In genomic region chr2:152847057-152847814, GRCm38 (mm10) we compare ENCODE assay signal across 8 mouse cellular contexts. TPM values are rescaled to one million over a fixed set of nuclear protein-coding genes. Genes with fewer than 3 reads are reported as not detected.
DNase-seq lines count a peak whose midpoint lies in the region; ATAC-seq and TF ChIP-seq lines count a peak whose summit lies in the region.

No protein-coding gene starts in this region.

- intact Hi-C loops in gastrocnemius, postnatal 14 days (cut with DNase I; ENCODE audit: low total_unique reads) = no loop called here

- peaks cover 13% of the 10 kb centered on the region; the same call in 1 of the 2 replicates for H3K4me1 ChIP-seq in heart, postnatal 0 days (ENCODE audit: control insufficient read depth, insufficient read depth)
- H3K4me1 ChIP-seq in embryonic facial prominence, embryonic 13.5 days = peaks cover 20% of the 10 kb centered on the region
- no peaks in the 10 kb centered on the region for H3K4me1 ChIP-seq in hindbrain, embryonic 16.5 days (ENCODE audit: control insufficient read depth, insufficient read depth, low read depth, low read length)
- 0 out of 2 replicates have a peak, but pooled peaks cover 4% of the 10 kb centered on the region for H3K4me1 ChIP-seq in midbrain, embryonic 14.5 days (ENCODE audit: control insufficient read depth, insufficient read depth, low read length)

- ATAC-seq in heart, postnatal 0 days (ENCODE audit: insufficient read depth, low read depth) = no peak
- ATAC-seq in embryonic facial prominence, embryonic 13.5 days (ENCODE audit: insufficient number of reproducible peaks, insufficient read depth, low FRiP score, low TSS enrichment, low read depth) = 0 out of 2 replicates have a peak, but pooled peaks have one; percentile 11
- ATAC-seq in hindbrain, embryonic 16.5 days = no peak; the same call in 1 of the 2 replicates
- no peak for ATAC-seq in midbrain, embryonic 14.5 days (ENCODE audit: low FRiP score, low TSS enrichment)

- DNase-seq in heart, postnatal 0 days (ENCODE audit: low spot score) = no peak
- DNase-seq in heart, adult 9 months (ENCODE audit: low spot score in 2 of 2) = no peak
- no peak for DNase-seq in midbrain, embryonic 14.5 days
- DNase-seq in spleen, adult 12 weeks (ENCODE audit: low spot score) = no peak
- DNase-seq in gastrocnemius, postnatal 14 days = no peak
- no peak for DNase-seq in frontal cortex, postnatal 36 days (ENCODE audit: low spot score in 2 of 2)

- H3K27ac ChIP-seq in heart, postnatal 0 days (ENCODE audit: low read depth) = no peak overlapping the region; the same call in 1 of the 2 replicates
- H3K27ac ChIP-seq in embryonic facial prominence, embryonic 13.5 days = no peak overlapping the region
- H3K27ac ChIP-seq in hindbrain, embryonic 16.5 days (ENCODE audit: low read depth, low read length) = peak overlapping the region; percentile 31; the same call in 1 of the 2 replicates
- H3K27ac ChIP-seq in midbrain, embryonic 14.5 days (replicated peaks; ENCODE audit: low read depth, low read length) = no peak overlapping the region

- peak overlapping the region; percentile 59 for H3K4me2 ChIP-seq in heart, postnatal 0 days (ENCODE audit: low read depth, low read length)
- peak overlapping the region; percentile 70 for H3K4me2 ChIP-seq in embryonic facial prominence, embryonic 13.5 days
- H3K4me2 ChIP-seq in hindbrain, embryonic 16.5 days (ENCODE audit: low read length) = peak overlapping the region; percentile 62
- H3K4me2 ChIP-seq in midbrain, embryonic 14.5 days (ENCODE audit: low read length) = peak overlapping the region; percentile 44

- no peak for TF ChIP-seq CTCF in heart, postnatal 0 days (IDR thresholded peaks at IDR 0.05; ENCODE audit: low read depth)

- H3K27me3 ChIP-seq in heart, postnatal 0 days (ENCODE audit: control insufficient read depth, insufficient read depth, low read length) = no peaks in the 10 kb centered on the region
- H3K27me3 ChIP-seq in embryonic facial prominence, embryonic 13.5 days = no peaks in the 10 kb centered on the region
- no peaks in the 10 kb centered on the region for H3K27me3 ChIP-seq in hindbrain, embryonic 16.5 days (replicated peaks; ENCODE audit: control insufficient read depth, insufficient read depth, low read length)
- no peaks in the 10 kb centered on the region for H3K27me3 ChIP-seq in midbrain, embryonic 14.5 days (ENCODE audit: control insufficient read depth, insufficient read depth, low read length)

- H3K9me3 ChIP-seq in heart, postnatal 0 days (replicated peaks; ENCODE audit: control insufficient read depth, low read length) = no peaks in the 10 kb centered on the region
- no peaks in the 10 kb centered on the region for H3K9me3 ChIP-seq in embryonic facial prominence, embryonic 13.5 days
- no peaks in the 10 kb centered on the region for H3K9me3 ChIP-seq in hindbrain, embryonic 16.5 days (ENCODE audit: control insufficient read depth, low read length)
- H3K9me3 ChIP-seq in midbrain, embryonic 14.5 days (ENCODE audit: control insufficient read depth, low read length) = no peaks in the 10 kb centered on the region

- 11% methylated on average over 3 of the region's 3 CpGs for WGBS in heart, postnatal 0 days
- 19% methylated on average over 3 of the region's 3 CpGs for WGBS in embryonic facial prominence, embryonic 13.5 days
- 16% methylated on average over 3 of the region's 3 CpGs for WGBS in hindbrain, embryonic 16.5 days
- 16% methylated on average over 3 of the region's 3 CpGs for WGBS in midbrain, embryonic 14.5 days

- TF ChIP-seq EP300 in heart, postnatal 0 days (IDR thresholded peaks at IDR 0.05; ENCODE audit: low read depth) = no peak

- H3K9ac ChIP-seq in heart, postnatal 0 days (replicated peaks; ENCODE audit: low read depth, low read length) = no peak overlapping the region
- no peak overlapping the region for H3K9ac ChIP-seq in embryonic facial prominence, embryonic 13.5 days
- H3K9ac ChIP-seq in hindbrain, embryonic 16.5 days (ENCODE audit: low read depth, low read length) = no peak overlapping the region
- H3K9ac ChIP-seq in midbrain, embryonic 14.5 days (replicated peaks; ENCODE audit: low read length) = no peak overlapping the region

- peak overlapping the region; percentile 89 for H3K4me3 ChIP-seq in heart, postnatal 0 days (ENCODE audit: low read depth, low read length)
- peak overlapping the region; percentile 78 for H3K4me3 ChIP-seq in embryonic facial prominence, embryonic 13.5 days
- peak overlapping the region; percentile 31 for H3K4me3 ChIP-seq in hindbrain, embryonic 16.5 days (ENCODE audit: low read length)
- H3K4me3 ChIP-seq in midbrain, embryonic 14.5 days (replicated peaks; ENCODE audit: low read depth, low read length) = peak overlapping the region; percentile 65

- 0 out of 2 replicates have a peak, but pooled peaks cover 1% of the 10 kb centered on the region for H3K36me3 ChIP-seq in heart, postnatal 0 days (replicated peaks; ENCODE audit: control insufficient read depth, insufficient read depth, low read length)
- H3K36me3 ChIP-seq in embryonic facial prominence, embryonic 13.5 days = 0 out of 2 replicates have a peak, but pooled peaks cover 2% of the 10 kb centered on the region
- H3K36me3 ChIP-seq in hindbrain, embryonic 16.5 days (ENCODE audit: control insufficient read depth, insufficient read depth, low read length) = no peaks in the 10 kb centered on the region
- H3K36me3 ChIP-seq in midbrain, embryonic 14.5 days (ENCODE audit: control insufficient read depth, insufficient read depth, low read length) = no peaks in the 10 kb centered on the region

RNA-seq across cellular contexts. Expression of gene Tpx2, which starts 0.5 kb away (rescaled TPM):
- total RNA-seq in heart, postnatal 0 days (2014; rRNA removed; ENCODE audit: low replicate concordance) = 8.1 and 13.6 TPM in 2 replicates
- polyA plus RNA-seq in heart, postnatal 0 days (2015; fragmentation: Nextera tagmentation; extraction: Ambion mirVana) = 15.0 and 15.1 TPM in 2 replicates
- 86.4 and 86.6 TPM in 2 replicates for polyA plus RNA-seq in embryonic facial prominence, embryonic 13.5 days (2015; fragmentation: Nextera tagmentation; extraction: Ambion mirVana)
- polyA plus RNA-seq in hindbrain, embryonic 16.5 days (2015; fragmentation: Nextera tagmentation; extraction: Ambion mirVana) = 14.8 and 19.8 TPM in 2 replicates
- 14.2 and 27.5 TPM in 2 replicates for polyA plus RNA-seq in midbrain, embryonic 14.5 days (2014; fragmentation: Nextera tagmentation; extraction: Ambion mirVana)
- 1 to 10 TPM; 4.1 to 4.7 TPM for total RNA-seq in gastrocnemius, postnatal 14 days (2021)

RNA-seq across cellular contexts. Expression of gene Bcl2l1, which starts 15.7 kb away (rescaled TPM):
- 60.9 and 75.6 TPM in 2 replicates for total RNA-seq in heart, postnatal 0 days (2014; rRNA removed; ENCODE audit: low replicate concordance)
- 34.5 and 35.0 TPM in 2 replicates for polyA plus RNA-seq in heart, postnatal 0 days (2015; fragmentation: Nextera tagmentation; extraction: Ambion mirVana)
- 100 and 102 TPM in 2 replicates for polyA plus RNA-seq in embryonic facial prominence, embryonic 13.5 days (2015; fragmentation: Nextera tagmentation; extraction: Ambion mirVana)
- polyA plus RNA-seq in hindbrain, embryonic 16.5 days (2015; fragmentation: Nextera tagmentation; extraction: Ambion mirVana) = 138 and 159 TPM in 2 replicates
- 171 and 208 TPM in 2 replicates for polyA plus RNA-seq in midbrain, embryonic 14.5 days (2014; fragmentation: Nextera tagmentation; extraction: Ambion mirVana)
- total RNA-seq in gastrocnemius, postnatal 14 days (2021) = 10 to 100 TPM; 14.4 to 28.6 TPM

Comparison
In these comparisons a context has a peak if more than half of its experiments do, and no peak if none do; other contexts are left out.
1. H3K4me3 ChIP-seq: peak in every context shown above with its lines; median percentile 89 in heart, postnatal 0 days; 78 in embryonic facial prominence, embryonic 13.5 days; 65 in midbrain, embryonic 14.5 days; 31 in hindbrain, embryonic 16.5 days.